Mouse (Mus musculus) MEL-GATA-1-ER (cell line): ENCODE measurements at regions not wholly inside any gene's neighbourhood (a gene's known extent, or its start where the extent isn't known, plus 50 kb on each side); places are given as distances from the start of the nearest gene placed in this dataset.

Experiments
- DNase-seq: peaks from one replicate; pipeline ENCODE4 v3.0.0-alpha.2; 2012; ENCODE audit warnings: low read depth; ENCODE audit errors: extremely low read depth

GRCm38 (mm10) chr11:22641450-22641849, 129.6 kb downstream of the Tmem17 start:
- DNase-seq, result no peak

- no peak for DNase-seq
Measured at GRCm38 (mm10) chr11:22644010-22644625, 132.2 kb downstream of the Tmem17 start.

- DNase-seq, result no peak
Measured at GRCm38 (mm10) chr11:22644877-22645276, 133.0 kb downstream of the Tmem17 start.

GRCm38 (mm10) chr11:22646192-22646936, 134.5 kb downstream of the Tmem17 start:
- no peak for DNase-seq

- DNase-seq, result no peak
Measured at GRCm38 (mm10) chr11:22648275-22648674, 136.4 kb downstream of the Tmem17 start.

GRCm38 (mm10) chr11:22650771-22651170, 138.9 kb downstream of the Tmem17 start:
- no peak for DNase-seq

- DNase-seq, result no peak
Measured at GRCm38 (mm10) chr11:22651313-22651712, 139.4 kb downstream of the Tmem17 start.

- no peak for DNase-seq
Measured at GRCm38 (mm10) chr11:22651911-22652310, 140.0 kb downstream of the Tmem17 start.

GRCm38 (mm10) chr11:22652931-22653330, 141.0 kb downstream of the Tmem17 start:
- no peak for DNase-seq

GRCm38 (mm10) chr11:22653366-22653765, 141.5 kb downstream of the Tmem17 start:
- DNase-seq, result no peak

GRCm38 (mm10) chr11:22657635-22658034, 145.7 kb downstream of the Tmem17 start:
- DNase-seq, result no peak

GRCm38 (mm10) chr11:22661072-22661471, 149.2 kb downstream of the Tmem17 start:
- no peak for DNase-seq

- DNase-seq, result no peak
Measured at GRCm38 (mm10) chr11:22661713-22662551, 150.0 kb downstream of the Tmem17 start.

GRCm38 (mm10) chr11:22665978-22666377, 154.1 kb downstream of the Tmem17 start:
- no peak for DNase-seq

GRCm38 (mm10) chr11:22666378-22666777, 154.5 kb downstream of the Tmem17 start:
- no peak for DNase-seq

- DNase-seq, result no peak
Measured at GRCm38 (mm10) chr11:22668220-22668619, 156.3 kb downstream of the Tmem17 start.

GRCm38 (mm10) chr11:22669267-22669666, 157.4 kb downstream of the Tmem17 start:
- DNase-seq, result no peak

GRCm38 (mm10) chr11:22671791-22672490, 160.1 kb downstream of the Tmem17 start:
- DNase-seq, result no peak

GRCm38 (mm10) chr11:22675047-22675446, 163.2 kb downstream of the Tmem17 start:
- DNase-seq, result peak; percentile 52

- DNase-seq, result no peak
Measured at GRCm38 (mm10) chr11:22675754-22676153, 163.9 kb downstream of the Tmem17 start.

GRCm38 (mm10) chr11:22677337-22677736, 165.4 kb downstream of the Tmem17 start:
- DNase-seq, result no peak
